Mouse (Mus musculus) heart, embryonic 15.5 days (tissue): ENCODE results near the gene Cmtr1. TPM values are rescaled to one million over a fixed set of nuclear protein-coding genes. Genes with fewer than 3 reads are reported as not detected.

ENCODE experiments used
- ATAC-seq: fragments of 200-750 bp; cut with Nextera tagmentation; replicated peaks from 2 replicates; pipeline ENCODE4 v1.8.0; 2017; ENCODE audit warnings: low read depth, moderate TSS enrichment; ENCODE audit not compliant: insufficient number of reproducible peaks, insufficient read depth, low FRiP score
- H3K27ac ChIP-seq: fragments of 300-500 bp; sonication (generic); 2 replicates; pipeline ENCODE4 v1.5.1; 2015; ENCODE audit warnings: mild to moderate bottlenecking, inconsistent platforms
- H3K27me3 ChIP-seq: fragments of 300-500 bp; sonication (generic); 2 replicates; pipeline ENCODE4 v1.6.1; 2015; ENCODE audit warnings: inconsistent platforms
- H3K36me3 ChIP-seq: fragments of 300-500 bp; sonication (generic); 2 replicates; pipeline ENCODE4 v1.6.1; 2015; ENCODE audit warnings: mild to moderate bottlenecking, inconsistent platforms
- H3K4me1 ChIP-seq: fragments of 300-500 bp; sonication (generic); replicated peaks from 2 replicates; pipeline ENCODE4 v1.6.1; 2015; ENCODE audit warnings: inconsistent platforms
- H3K4me2 ChIP-seq: fragments of 300-500 bp; sonication (generic); 2 replicates; pipeline ENCODE4 v1.6.1; 2015; ENCODE audit warnings: inconsistent platforms, mild to moderate bottlenecking, moderate library complexity
- H3K4me3 ChIP-seq: fragments of 300-500 bp; sonication (generic); 2 replicates; pipeline ENCODE4 v1.5.1; 2015; ENCODE audit warnings: mild to moderate bottlenecking, inconsistent platforms
- H3K9ac ChIP-seq: fragments of 300-500 bp; sonication (generic); 2 replicates; pipeline ENCODE4 v1.6.1; 2015; ENCODE audit warnings: mild to moderate bottlenecking, inconsistent platforms
- H3K9me3 ChIP-seq: fragments of 300-500 bp; sonication (generic); replicated peaks from 2 replicates; pipeline ENCODE4 v1.6.1; 2016; ENCODE audit warnings: inconsistent platforms
- WGBS: fragments of 180-500 bp; shearing (Covaris S2); methylation state at CpG from one replicate; pipeline ENCODE4 v1.1.7; 2015; ENCODE audit warnings: mixed read lengths; 5-methylcytosine and 5-hydroxymethylcytosine counted together
- polyA plus RNA-seq: library from polyadenylated mRNA; unstranded; fragments of >200 nt; fragmentation: Nextera tagmentation; extraction: Ambion mirVana; gene quantifications from 2 replicates; pipeline ENCODE4 v1.2.1, GENCODE M21; 2015

The Cmtr1 gene
- polyA plus RNA-seq, 1 experiment from 2014 or later, result 78.3 TPM

- H3K4me1 ChIP-seq, result peaks cover 21% of the 10 kb centered on the region
- 73% methylated on average over 6 of the region's 6 CpGs for WGBS
- H3K36me3 ChIP-seq, result no peaks in the 10 kb centered on the region
- no peak overlapping the region for H3K4me3 ChIP-seq
- H3K27ac ChIP-seq, result no peak overlapping the region
- H3K9me3 ChIP-seq, result no peaks in the 10 kb centered on the region
- no peak overlapping the region for H3K9ac ChIP-seq
- no peaks in the 10 kb centered on the region for H3K27me3 ChIP-seq
- no peak for ATAC-seq
- no peak overlapping the region for H3K4me2 ChIP-seq
Measured at GRCm38 (mm10) chr17:29747466-29747865, 87.1 kb downstream of the Cmtr1 start.

GRCm38 (mm10) chr17:29754510-29754909 lies 94.1 kb downstream of the Cmtr1 start:
- Histone ChIP-seq H3K9ac (no peak overlapping the region), H3K27ac (no peak overlapping the region), H3K36me3 (no peaks in the 10 kb centered on the region), H3K4me1 (peaks cover 10% of the 10 kb centered on the region), H3K4me2 (no peak overlapping the region), H3K4me3 (no peak overlapping the region), H3K9me3 (no peaks in the 10 kb centered on the region), H3K27me3 (no peaks in the 10 kb centered on the region)
- ATAC-seq, result no peak; the same call in 1 of the 2 replicates
- 51% methylated on average over 4 of the region's 4 CpGs for WGBS

Other genes with a start within 250 kb of the Cmtr1 start
- 17.9 and 18.2 TPM in 2 replicates for gene Pim1, start 169.8 kb upstream of the Cmtr1 start, polyA plus RNA-seq
- gene Gm17657, start 111.0 kb upstream of the Cmtr1 start, polyA plus RNA-seq, result not detected in 2 replicates
- 8.5 and 13.0 TPM in 2 replicates for gene Tbc1d22b, start 110.8 kb upstream of the Cmtr1 start, polyA plus RNA-seq
- gene Tmem217, start 108.2 kb upstream of the Cmtr1 start, polyA plus RNA-seq, result 0.62 and 1.0 TPM in 2 replicates
- gene Rnf8, start 45.8 kb upstream of the Cmtr1 start, polyA plus RNA-seq, result 44.6 and 53.2 TPM in 2 replicates
- 1.8 and 2.4 TPM in 2 replicates for gene Gm28043, start 45.7 kb upstream of the Cmtr1 start, polyA plus RNA-seq
- 10.3 and 12.5 TPM in 2 replicates for gene Ccdc167, start 56.4 kb downstream of the Cmtr1 start, polyA plus RNA-seq